Mouse (Mus musculus): ENCODE results near the gene Cdc73. TPM values are rescaled to one million over a fixed set of nuclear protein-coding genes. Genes with fewer than 3 reads are reported as not detected.
"Not testable (repeated sequence)": the region's sequence is repeated elsewhere in the genome, so short reads cannot be mapped to it uniquely, and the experiment has no call there.

Cdc73 gene
- total and polyA plus RNA-seq, 2 experiments from 2014 or later, result 8.5 to 15.3 TPM

DNA sequence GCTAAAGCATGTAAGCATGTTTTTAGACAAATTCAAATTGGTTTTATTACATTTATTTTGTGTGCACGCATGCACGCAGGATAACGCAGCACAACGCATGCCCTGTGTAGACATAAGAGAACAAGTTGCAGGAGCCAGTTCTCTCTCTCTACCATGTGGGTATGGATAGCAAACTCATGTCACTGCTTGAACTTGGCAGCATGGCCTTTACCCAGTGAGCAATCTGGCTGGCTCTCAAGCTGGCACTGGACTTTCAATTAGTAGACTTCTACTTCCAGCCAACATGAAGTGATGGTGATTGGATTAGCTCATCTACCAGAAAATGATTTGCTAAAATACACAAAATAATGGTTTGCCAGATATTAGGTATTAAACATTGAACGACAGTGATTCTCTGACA, 21.6 kb downstream of the Cdc73 start:
- Histone ChIP-seq H3K4me3 (ENCODE audit: low read length) (no peak overlapping the region), H3K9ac (replicated peaks; ENCODE audit: low read length) (no peak overlapping the region), H3K27ac (no peak overlapping the region), H3K4me2 (ENCODE audit: low read depth, low read length) (no peak overlapping the region), H3K36me3 (ENCODE audit: insufficient read depth, low read length) (peaks cover 20% of the 10 kb centered on the region; the same call in 1 of the 2 replicates), H3K4me1 (ENCODE audit: insufficient read depth, low read length) (no peaks in the 10 kb centered on the region), H3K9me3 (ENCODE audit: low read length) (no peaks in the 10 kb centered on the region), H3K27me3 (ENCODE audit: insufficient read depth, low read length) (no peaks in the 10 kb centered on the region)
- TF ChIP-seq CTCF (IDR thresholded peaks at IDR 0.05; ENCODE audit: low read depth), result no peak
- ATAC-seq (peak; percentile 70; the same call in 1 of the 2 replicates), DNase-seq (ENCODE audit: low spot score) (peak; percentile 74)
- 79% methylated on average over 5 of the region's 5 CpGs for WGBS

DNA sequence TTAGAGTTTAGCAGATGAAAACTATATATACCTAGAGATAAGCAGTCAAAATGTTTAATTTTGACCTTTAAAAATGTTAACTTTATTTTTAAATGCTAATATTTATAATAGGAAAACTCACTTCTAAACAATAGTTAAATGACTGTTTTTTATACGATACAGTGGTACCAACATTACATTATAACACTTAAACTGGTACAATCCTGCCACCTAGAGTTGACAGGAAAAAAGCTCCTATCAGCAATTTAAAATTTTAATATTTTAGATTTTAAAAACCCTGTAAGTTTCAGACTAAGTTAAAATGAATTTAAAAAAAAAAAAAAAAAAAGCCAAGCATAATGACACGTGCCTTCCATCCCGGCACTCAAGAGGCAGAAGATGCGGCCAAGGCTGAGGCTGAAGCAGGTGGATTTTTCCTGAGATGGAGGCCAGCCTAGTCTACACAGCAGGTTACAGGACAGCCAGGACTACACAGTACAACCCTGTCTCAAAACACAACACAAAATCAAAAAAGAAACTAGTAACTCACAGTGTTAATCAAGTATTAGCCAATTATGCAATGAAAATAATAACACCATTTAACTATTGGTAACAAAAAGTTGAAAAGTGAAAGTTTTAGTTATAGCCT, 26.8 kb downstream of the Cdc73 start:
- H3K27ac ChIP-seq, result no peak overlapping the region
- peaks cover 7% of the 10 kb centered on the region; the same call in 1 of the 2 replicates for H3K36me3 ChIP-seq (ENCODE audit: insufficient read depth, low read length)
- TF ChIP-seq CTCF (IDR thresholded peaks at IDR 0.05; ENCODE audit: low read depth), result peak; percentile 30; the same call in 1 of the 2 replicates
- ATAC-seq, result no peak
- H3K9me3 ChIP-seq (ENCODE audit: low read length), result no peaks in the 10 kb centered on the region
- H3K4me2 ChIP-seq (ENCODE audit: low read depth, low read length), result no peak overlapping the region
- H3K27me3 ChIP-seq (ENCODE audit: insufficient read depth, low read length), result no peaks in the 10 kb centered on the region
- no peak overlapping the region for H3K4me3 ChIP-seq (ENCODE audit: low read length)
- no peak overlapping the region for H3K9ac ChIP-seq (replicated peaks; ENCODE audit: low read length)
- no peaks in the 10 kb centered on the region for H3K4me1 ChIP-seq (ENCODE audit: insufficient read depth, low read length)
- WGBS, result 83% methylated on average over 4 of the region's 4 CpGs
- DNase-seq (ENCODE audit: low spot score), result peak; percentile 73

DNA sequence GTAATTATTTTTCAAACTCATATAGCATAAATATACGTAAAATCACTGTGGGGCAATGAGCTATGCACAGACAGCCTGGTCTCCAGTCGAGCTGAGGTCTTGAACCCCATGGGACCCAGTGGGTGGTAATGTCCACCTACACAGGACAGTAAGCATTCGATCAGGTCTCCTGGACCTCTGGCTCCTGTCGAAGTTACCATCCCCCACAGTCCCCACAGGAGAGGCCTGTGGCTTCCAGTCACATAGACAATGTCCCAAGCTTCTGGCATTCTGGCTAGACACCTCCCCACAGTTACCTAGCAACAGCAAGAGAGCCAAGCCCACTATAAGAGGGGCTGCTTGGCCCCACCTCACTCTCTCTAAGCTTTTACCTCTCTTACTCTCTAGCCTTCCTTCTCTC, 37.9 kb downstream of the Cdc73 start:
- not testable (repeated sequence) for H3K27ac ChIP-seq; H3K27me3 ChIP-seq (ENCODE audit: insufficient read depth, low read length); DNase-seq (ENCODE audit: low spot score); H3K9ac ChIP-seq (replicated peaks; ENCODE audit: low read length); H3K9me3 ChIP-seq (ENCODE audit: low read length); H3K4me3 ChIP-seq (ENCODE audit: low read length); H3K4me2 ChIP-seq (ENCODE audit: low read depth, low read length); ATAC-seq; H3K36me3 ChIP-seq (ENCODE audit: insufficient read depth, low read length); H3K4me1 ChIP-seq (ENCODE audit: insufficient read depth, low read length)
- WGBS, result 84% methylated on average over 4 of the region's 4 CpGs

DNA sequence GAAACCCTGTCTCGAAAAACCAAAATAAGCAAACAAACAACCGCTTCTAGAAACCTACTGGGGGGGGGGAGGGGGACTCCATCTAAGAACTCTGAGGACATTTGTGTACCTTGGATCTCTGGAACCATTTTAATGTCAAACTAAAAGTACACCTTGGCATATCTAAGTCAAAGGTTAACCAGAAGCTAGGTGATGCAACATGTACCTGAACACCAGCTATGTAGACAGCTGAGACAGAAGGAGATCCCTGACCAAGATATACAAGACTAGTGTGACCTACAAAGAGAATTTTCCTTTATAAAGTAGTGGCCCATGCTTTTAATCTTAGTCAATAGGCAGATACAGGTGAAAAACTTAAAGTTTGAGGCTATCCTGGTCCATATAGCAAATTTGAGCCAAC, 39.5 kb downstream of the Cdc73 start:
- Histone ChIP-seq H3K4me1 (ENCODE audit: insufficient read depth, low read length) (no peaks in the 10 kb centered on the region), H3K27me3 (ENCODE audit: insufficient read depth, low read length) (no peaks in the 10 kb centered on the region), H3K9me3 (ENCODE audit: low read length) (no peaks in the 10 kb centered on the region), H3K36me3 (ENCODE audit: insufficient read depth, low read length) (no peaks in the 10 kb centered on the region), H3K9ac (replicated peaks; ENCODE audit: low read length) (no peak overlapping the region), H3K27ac (no peak overlapping the region), H3K4me3 (ENCODE audit: low read length) (no peak overlapping the region), H3K4me2 (ENCODE audit: low read depth, low read length) (no peak overlapping the region)
- DNase-seq (ENCODE audit: low spot score) (no peak), ATAC-seq (no peak)
- WGBS, result 95% methylated on average over 2 of the region's 2 CpGs
- TF ChIP-seq CTCF (IDR thresholded peaks at IDR 0.05; ENCODE audit: low read depth), result no peak

DNA sequence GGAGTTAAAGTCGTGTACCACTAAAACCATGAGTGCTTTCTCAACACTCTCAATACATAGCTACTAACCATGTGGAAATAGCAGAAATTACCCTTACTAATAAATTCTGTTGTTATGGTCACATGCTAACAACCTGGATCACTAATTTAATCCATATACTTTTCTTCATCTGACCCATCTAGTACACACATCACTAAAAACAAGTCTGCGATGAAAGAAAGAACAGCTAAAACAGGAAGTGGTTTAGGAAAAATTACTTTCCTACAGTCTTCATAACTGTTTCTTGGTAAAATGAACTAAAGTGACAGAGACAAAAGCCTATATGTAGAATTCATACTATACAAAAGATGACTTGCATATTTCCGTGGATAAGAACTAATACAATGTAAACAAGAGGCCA, 49.0 kb downstream of the Cdc73 start:
- H3K27me3 ChIP-seq (ENCODE audit: insufficient read depth, low read length), result no peaks in the 10 kb centered on the region
- H3K36me3 ChIP-seq (ENCODE audit: insufficient read depth, low read length), result no peaks in the 10 kb centered on the region
- no peak for DNase-seq (ENCODE audit: low spot score)
- 94% methylated on average over 3 of the region's 3 CpGs for WGBS
- no peaks in the 10 kb centered on the region for H3K4me1 ChIP-seq (ENCODE audit: insufficient read depth, low read length)
- H3K27ac ChIP-seq, result no peak overlapping the region
- no peak overlapping the region for H3K4me3 ChIP-seq (ENCODE audit: low read length)
- no peak overlapping the region for H3K4me2 ChIP-seq (ENCODE audit: low read depth, low read length)
- no peaks in the 10 kb centered on the region for H3K9me3 ChIP-seq (ENCODE audit: low read length)
- H3K9ac ChIP-seq (replicated peaks; ENCODE audit: low read length), result no peak overlapping the region
- ATAC-seq, result no peak
- TF ChIP-seq CTCF (IDR thresholded peaks at IDR 0.05; ENCODE audit: low read depth), result no peak

DNA sequence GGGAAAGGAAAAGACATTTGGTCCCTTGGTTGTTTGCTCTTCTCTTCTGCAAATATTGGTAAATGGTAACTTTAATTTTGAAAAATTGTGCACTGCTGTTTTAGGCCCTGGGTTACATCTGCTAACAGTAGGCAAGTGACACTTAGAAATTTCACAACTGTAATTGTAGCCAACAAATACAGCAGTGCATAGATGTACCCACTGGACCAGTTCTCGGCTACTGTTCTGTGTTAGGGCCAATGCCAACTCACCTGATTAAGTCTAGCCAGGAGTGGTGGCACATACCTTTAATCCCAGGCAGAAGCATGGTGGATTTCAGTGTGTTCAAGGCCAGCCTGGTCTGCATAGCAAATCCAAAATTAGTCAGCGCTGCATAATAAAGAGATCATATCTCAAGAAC, 52.4 kb downstream of the Cdc73 start:
- Histone ChIP-seq H3K9ac (replicated peaks; ENCODE audit: low read length) (no peak overlapping the region), H3K4me3 (ENCODE audit: low read length) (no peak overlapping the region), H3K36me3 (ENCODE audit: insufficient read depth, low read length) (no peaks in the 10 kb centered on the region), H3K4me1 (ENCODE audit: insufficient read depth, low read length) (no peaks in the 10 kb centered on the region), H3K9me3 (ENCODE audit: low read length) (no peaks in the 10 kb centered on the region), H3K27me3 (ENCODE audit: insufficient read depth, low read length) (no peaks in the 10 kb centered on the region), H3K4me2 (ENCODE audit: low read depth, low read length) (no peak overlapping the region), H3K27ac (no peak overlapping the region)
- 94% methylated on average over 2 of the region's 2 CpGs for WGBS
- DNase-seq (ENCODE audit: low spot score) (no peak), ATAC-seq (no peak)
- TF ChIP-seq CTCF (IDR thresholded peaks at IDR 0.05; ENCODE audit: low read depth), result no peak

DNA sequence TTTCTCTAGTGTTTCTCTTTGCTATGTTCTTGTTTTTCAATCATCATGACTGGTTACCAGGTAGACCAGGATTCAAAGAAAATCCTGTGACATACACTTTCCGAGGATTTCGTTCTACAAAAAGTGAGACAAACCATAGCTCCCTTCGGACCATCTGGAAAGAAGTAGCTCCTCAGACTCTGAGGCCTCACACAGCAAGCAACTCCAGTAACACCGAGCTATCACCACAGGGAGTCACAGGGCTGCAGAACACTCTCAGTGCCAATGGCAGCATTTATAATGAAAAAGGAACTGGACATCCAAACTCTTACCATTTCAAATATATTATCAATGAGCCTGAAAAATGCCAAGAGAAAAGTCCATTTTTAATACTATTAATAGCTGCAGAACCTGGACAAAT, 56.5 kb downstream of the Cdc73 start:
- H3K27ac ChIP-seq, result peak overlapping the region; percentile 6; the same call in 1 of the 2 replicates
- ATAC-seq, result no peak
- H3K36me3 ChIP-seq (ENCODE audit: insufficient read depth, low read length), result no peaks in the 10 kb centered on the region
- no peak overlapping the region for H3K9ac ChIP-seq (replicated peaks; ENCODE audit: low read length)
- H3K4me3 ChIP-seq (ENCODE audit: low read length), result no peak overlapping the region
- H3K4me2 ChIP-seq (ENCODE audit: low read depth, low read length), result peak overlapping the region; percentile 50
- DNase-seq (ENCODE audit: low spot score), result peak; percentile 27
- no peaks in the 10 kb centered on the region for H3K9me3 ChIP-seq (ENCODE audit: low read length)
- TF ChIP-seq CTCF (IDR thresholded peaks at IDR 0.05; ENCODE audit: low read depth), result no peak
- H3K4me1 ChIP-seq (ENCODE audit: insufficient read depth, low read length), result no peaks in the 10 kb centered on the region
- WGBS, result 60% methylated on average over 4 of the region's 4 CpGs
- H3K27me3 ChIP-seq (ENCODE audit: insufficient read depth, low read length), result no peaks in the 10 kb centered on the region

All from hindbrain, postnatal 0 days (tissue).